Mouse (Mus musculus): ENCODE results near the gene Otud7a. TPM values are rescaled to one million over a fixed set of nuclear protein-coding genes. Genes with fewer than 3 reads are reported as not detected.

Otud7a gene
- total RNA-seq, 2 experiments from 2014 or later: 0.50 to 0.53 TPM

- no peak for DNase-seq
Observed at GRCm38 (mm10) chr7:63777328-63777727, 332.8 kb downstream of the Otud7a start.

GRCm38 (mm10) chr7:63780821-63781220, 336.3 kb downstream of the Otud7a start:
- no peak for DNase-seq

- no peak for DNase-seq
Observed at GRCm38 (mm10) chr7:63789743-63790142, 345.2 kb downstream of the Otud7a start.

GRCm38 (mm10) chr7:63796001-63796632, 351.6 kb downstream of the Otud7a start:
- no peak for DNase-seq

- DNase-seq: no peak
Observed at GRCm38 (mm10) chr7:63798446-63798845, 353.9 kb downstream of the Otud7a start.

- no peak for DNase-seq
Observed at GRCm38 (mm10) chr7:63799304-63799703, 354.8 kb downstream of the Otud7a start.

GRCm38 (mm10) chr7:63802751-63803150, 358.2 kb downstream of the Otud7a start:
- DNase-seq: peak; percentile 77 to 87

Other genes starting within 250 kb of the Otud7a start
- 10 to 100 TPM; 13.1 to 14.9 TPM for gene Chrna7, start 232.2 kb upstream of the Otud7a start, total RNA-seq (2021)

Measured in adrenal gland, postnatal 36 days (tissue).